Mouse (Mus musculus) C2C12 (cell line): ENCODE data around the gene Apob. TPM values are rescaled to one million over a fixed set of nuclear protein-coding genes. Genes with fewer than 3 reads are reported as not detected.

ENCODE experiments used
- H3K27me3 ChIP-seq: one replicate; pipeline ENCODE4 v1.6.1; 2011; ENCODE audit not compliant: control insufficient read depth, insufficient read depth, insufficient read length
- H3K36me3 ChIP-seq: one replicate; pipeline ENCODE4 v1.6.1; 2011; ENCODE audit not compliant: control insufficient read depth, insufficient read depth
- H3K4me3 ChIP-seq: one replicate; pipeline ENCODE4 v1.5.1; 2011; ENCODE audit warnings: mild to moderate bottlenecking, control low read depth; ENCODE audit not compliant: poor library complexity, insufficient read depth, severe bottlenecking
- H3K79me2 ChIP-seq: one replicate; pipeline ENCODE4 v1.6.1; 2011; ENCODE audit not compliant: control insufficient read depth, insufficient read depth
- H3K79me3 ChIP-seq: one replicate; pipeline ENCODE4 v1.6.1; 2011; ENCODE audit warnings: low read depth, control low read depth
- H3ac ChIP-seq: one replicate; pipeline ENCODE3; 2011; ENCODE audit warnings: low read depth; ENCODE audit not compliant: control insufficient read depth, insufficient read length
- CEBPB ChIP-seq: IDR thresholded peaks from one replicate; pipeline ENCODE4 v1.6.1; 2011; ENCODE audit warnings: low read depth, mild to moderate bottlenecking, control low read depth, moderate library complexity
- CTCF ChIP-seq: IDR thresholded peaks from one replicate; pipeline ENCODE4 v1.5.1; 2011; ENCODE audit not compliant: control insufficient read depth, insufficient read depth, insufficient read length
- FOSL1 ChIP-seq: IDR thresholded peaks from one replicate; pipeline ENCODE4 v1.8.0; 2011; ENCODE audit warnings: mild to moderate bottlenecking, low read length; ENCODE audit not compliant: poor library complexity, insufficient read depth, severe bottlenecking
- MAX ChIP-seq: IDR thresholded peaks from one replicate; pipeline ENCODE4 v1.6.1; 2011; ENCODE audit warnings: mild to moderate bottlenecking, control low read depth
- MYOD1 ChIP-seq: IDR thresholded peaks from one replicate; pipeline ENCODE4 v1.6.1; 2011; ENCODE audit warnings: low read depth; ENCODE audit not compliant: control insufficient read depth, insufficient read length
- MYOG ChIP-seq: IDR thresholded peaks from one replicate; pipeline ENCODE4 v1.6.1; 2011; ENCODE audit not compliant: control insufficient read depth, insufficient read length; ENCODE audit errors: extremely low read depth
- USF1 ChIP-seq: IDR thresholded peaks from one replicate; pipeline ENCODE4 v1.6.1; 2011; ENCODE audit warnings: low read depth, mild to moderate bottlenecking, control low read depth, moderate library complexity
- polyA plus RNA-seq: library from polyadenylated mRNA; unstranded; fragments of >200 nt; fragmentation: generic; extraction: Trizol; gene quantifications from one replicate; pipeline ENCODE4 v1.2.1, GENCODE M21; 2012; ENCODE audit warnings: missing spikeins

The Apob gene
- polyA plus RNA-seq, 1 experiment: 0.07 TPM

DNA sequence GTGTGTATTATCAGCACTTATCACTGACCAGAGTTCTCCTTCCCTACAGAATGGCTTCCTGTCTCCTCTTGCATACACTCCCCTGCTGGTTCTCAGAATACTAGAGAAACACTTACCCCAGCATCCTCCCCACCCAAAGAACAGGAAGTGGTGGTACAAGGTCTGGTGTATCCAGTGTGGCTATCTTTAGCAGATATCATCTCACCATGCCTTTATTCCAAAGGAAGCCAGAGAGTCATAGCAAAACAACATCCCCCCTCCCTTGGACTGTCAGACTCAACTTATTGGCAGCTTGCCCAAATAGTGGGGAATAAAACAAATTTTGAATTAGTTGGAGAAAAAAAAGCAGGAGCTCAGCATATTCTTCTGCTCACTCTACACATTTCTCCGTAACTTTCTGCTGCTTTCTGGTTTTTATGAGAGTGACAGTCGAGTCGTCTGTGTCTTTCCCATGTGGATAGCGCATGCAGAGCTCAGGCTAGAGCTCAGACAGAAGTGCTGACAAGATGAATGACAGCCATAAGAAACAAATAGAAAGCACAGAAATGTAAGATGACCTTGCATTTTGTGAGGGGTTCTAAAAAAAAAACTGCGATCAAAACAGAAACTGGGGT, 15.0 kb upstream of the Apob start:
- no peaks in the 10 kb centered on the region for H3K79me3 ChIP-seq
- TF ChIP-seq FOSL1 (no peak), CEBPB (no peak), MYOD1 (no peak), MYOG (no peak), USF1 (no peak), CTCF (no peak), MAX (no peak)
- H3K79me2 ChIP-seq: no peaks in the 10 kb centered on the region
- no peaks in the 10 kb centered on the region for H3K27me3 ChIP-seq
- H3ac ChIP-seq: no peak overlapping the region
- no peak overlapping the region for H3K4me3 ChIP-seq
- H3K36me3 ChIP-seq: no peaks in the 10 kb centered on the region

DNA sequence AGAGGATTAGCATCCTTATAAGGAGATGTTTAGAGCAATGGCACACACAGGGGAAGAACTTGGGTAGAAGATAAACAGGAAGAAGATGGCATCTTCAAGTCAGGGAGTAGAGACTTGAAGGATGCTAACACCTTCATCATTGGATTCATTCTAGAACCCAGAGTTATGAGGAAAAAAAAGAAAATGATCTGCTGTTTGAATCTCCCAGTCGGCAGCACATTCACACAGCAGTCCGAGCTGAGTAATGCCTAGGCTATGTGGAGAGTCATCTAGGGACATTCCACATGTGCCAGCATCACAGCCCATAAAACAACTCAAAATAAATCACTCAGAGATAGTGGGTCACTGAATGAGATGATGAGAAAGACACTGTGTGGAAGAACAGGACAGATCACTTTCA, 10.2 kb upstream of the Apob start:
- no peaks in the 10 kb centered on the region for H3K36me3 ChIP-seq

DNA sequence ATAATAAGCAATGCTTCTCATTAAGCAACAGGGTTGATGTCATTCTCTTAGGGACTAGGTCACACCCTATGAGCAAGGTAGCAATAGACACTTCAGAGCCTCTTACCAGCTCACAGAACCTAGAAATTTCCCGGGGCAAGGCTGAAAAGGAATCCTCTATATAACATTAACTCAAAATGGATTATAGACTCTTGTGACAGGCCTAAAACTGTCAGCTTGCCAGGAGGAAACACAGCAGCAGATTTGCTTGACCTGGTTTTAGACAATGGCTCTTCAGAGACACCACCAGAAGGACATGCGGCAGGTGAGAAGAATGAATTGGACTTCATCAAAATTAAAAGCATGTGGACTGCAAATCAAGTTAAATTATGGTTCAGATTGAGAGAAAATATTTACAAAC, 7.1 kb upstream of the Apob start:
- H3K36me3 ChIP-seq: no peaks in the 10 kb centered on the region
- no peak overlapping the region for H3K4me3 ChIP-seq
- H3K79me3 ChIP-seq: no peaks in the 10 kb centered on the region
- no peaks in the 10 kb centered on the region for H3K79me2 ChIP-seq
- H3ac ChIP-seq: no peak overlapping the region
- no peaks in the 10 kb centered on the region for H3K27me3 ChIP-seq
- no peak for TF ChIP-seq USF1
- no peak for TF ChIP-seq MAX
- TF ChIP-seq MYOD1: no peak
- no peak for TF ChIP-seq FOSL1
- no peak for TF ChIP-seq MYOG
- TF ChIP-seq CEBPB: no peak
- TF ChIP-seq CTCF: no peak

More for the DNA sequence above, 10.2 kb upstream of the Apob start:
- H3K27me3 ChIP-seq: no peaks in the 10 kb centered on the region
- no peaks in the 10 kb centered on the region for H3K79me3 ChIP-seq
- TF ChIP-seq MAX (no peak), FOSL1 (peak; percentile 73)
- H3ac ChIP-seq: no peak overlapping the region
- no peak overlapping the region for H3K4me3 ChIP-seq
- no peaks in the 10 kb centered on the region for H3K79me2 ChIP-seq

DNA sequence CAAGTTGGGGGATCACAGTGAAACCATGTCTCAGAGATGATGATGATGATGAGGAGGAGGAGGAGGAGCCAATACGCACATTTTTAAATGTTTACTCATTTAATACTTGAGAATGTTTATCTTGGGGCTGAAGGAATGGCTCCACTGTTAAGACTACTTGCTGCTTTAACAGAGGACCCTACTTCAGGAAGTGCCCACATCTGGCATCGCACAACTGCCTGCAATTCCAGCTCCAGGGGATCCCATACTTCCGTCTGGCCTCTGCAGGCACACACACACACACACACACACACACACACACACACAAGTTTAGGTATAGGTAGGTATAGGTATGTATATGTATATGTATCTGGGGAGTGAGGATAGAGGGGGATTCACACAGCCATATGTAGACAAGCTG, 6.6 kb upstream of the Apob start:
- Histone ChIP-seq H3K27me3 (no peaks in the 10 kb centered on the region), H3ac (no peak overlapping the region), H3K79me2 (no peaks in the 10 kb centered on the region), H3K36me3 (no peaks in the 10 kb centered on the region), H3K79me3 (no peaks in the 10 kb centered on the region), H3K4me3 (no peak overlapping the region)
- TF ChIP-seq CEBPB (peak; percentile 78), USF1 (no peak)

DNA sequence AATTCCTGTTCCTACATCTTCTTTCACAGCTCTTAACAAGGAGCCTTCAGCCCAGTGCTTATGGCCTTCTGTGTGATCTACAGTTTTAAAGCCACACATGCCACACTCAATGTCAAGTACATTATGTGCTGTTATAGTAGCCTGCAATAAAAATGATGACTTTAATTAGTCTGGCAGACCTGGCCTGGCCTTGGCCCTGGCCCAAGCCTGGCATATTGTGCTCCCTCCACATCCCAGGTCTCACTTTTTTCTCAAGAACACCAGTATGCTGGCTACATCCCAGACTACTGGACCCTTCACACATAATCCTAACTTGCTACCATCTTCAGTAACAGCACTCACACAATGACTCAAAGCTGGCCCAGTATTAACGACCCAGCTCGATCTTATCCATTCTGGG, 5.7 kb upstream of the Apob start:
- Histone ChIP-seq H3ac (no peak overlapping the region), H3K27me3 (no peaks in the 10 kb centered on the region), H3K4me3 (no peak overlapping the region), H3K79me2 (no peaks in the 10 kb centered on the region), H3K36me3 (no peaks in the 10 kb centered on the region), H3K79me3 (no peaks in the 10 kb centered on the region)
- TF ChIP-seq FOSL1 (no peak), MYOG (no peak), CEBPB (no peak), MAX (no peak), CTCF (no peak), MYOD1 (no peak), USF1 (no peak)

DNA sequence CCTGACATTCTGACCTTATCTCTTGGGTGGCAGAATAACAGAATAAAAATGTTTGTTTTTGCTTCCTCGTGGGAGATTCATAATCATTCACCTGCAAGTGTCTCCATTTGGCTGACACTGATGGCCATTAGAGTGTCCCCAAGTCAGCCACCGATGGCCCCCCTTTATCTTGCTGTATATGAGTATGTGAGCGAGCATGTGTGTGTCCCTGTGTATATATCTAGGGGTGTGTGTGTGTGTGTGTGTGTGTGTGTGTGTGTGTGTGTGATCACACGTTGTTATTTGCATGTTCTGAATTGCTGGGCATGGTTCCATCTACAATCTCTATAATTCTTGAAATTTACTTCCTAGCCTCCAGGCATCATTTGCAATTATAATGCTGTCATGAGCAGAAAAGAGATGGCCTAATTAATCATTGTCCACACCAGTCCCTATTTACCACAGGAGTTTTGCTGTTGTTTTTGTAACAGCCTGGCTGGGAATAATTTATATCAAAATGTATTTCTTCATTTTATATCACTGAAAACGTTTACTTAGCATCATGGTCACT, 3.6 kb upstream of the Apob start:
- Histone ChIP-seq H3K4me3 (no peak overlapping the region), H3K36me3 (no peaks in the 10 kb centered on the region), H3K27me3 (no peaks in the 10 kb centered on the region), H3ac (no peak overlapping the region), H3K79me3 (no peaks in the 10 kb centered on the region), H3K79me2 (no peaks in the 10 kb centered on the region)
- no peak for TF ChIP-seq CTCF
- TF ChIP-seq MAX: no peak
- TF ChIP-seq USF1: no peak
- no peak for TF ChIP-seq MYOG
- no peak for TF ChIP-seq FOSL1
- TF ChIP-seq CEBPB: no peak
- TF ChIP-seq MYOD1: no peak
